Mouse (Mus musculus) testis, postnatal 10 days (tissue): Measurements from ENCODE around the gene Olfr313.

ENCODE experiments used
- DNase-seq: peaks from one replicate; pipeline ENCODE4 v3.0.0; 2021; ENCODE audit warnings: low spot score

The Olfr313 gene

GRCm38 (mm10) chr11:58849731-58850130 lies 34.9 kb downstream of the Olfr313 start:
- DNase-seq, result no peak

GRCm38 (mm10) chr11:58860744-58861143 lies 45.9 kb downstream of the Olfr313 start:
- DNase-seq, result no peak

GRCm38 (mm10) chr11:58867039-58867953 lies 52.5 kb downstream of the Olfr313 start, which contains the start of gene 2810021J22Rik:
TSS of gene 2810021J22Rik (plus strand) at chr11:58867216.
- DNase-seq, result peak; percentile 76

- no peak for DNase-seq
Observed at GRCm38 (mm10) chr11:58867954-58868330, 53.1 kb downstream of the Olfr313 start.
